Mouse (Mus musculus): ENCODE measurements at regions not wholly inside any gene's neighbourhood (a gene's known extent, or its start where the extent isn't known, plus 50 kb on each side); places are given as distances from the start of the nearest gene placed in this dataset.

GRCm38 (mm10) chr8:109155489-109155888 lies 338.3 kb upstream of the Pmfbp1 start:
- DNase-seq (ENCODE audit: low spot score) = no peak

- no peak for DNase-seq (ENCODE audit: low spot score)
Observed at GRCm38 (mm10) chr8:109156016-109156415, 337.8 kb upstream of the Pmfbp1 start.

GRCm38 (mm10) chr8:109172701-109173100 lies 321.1 kb upstream of the Pmfbp1 start:
- DNase-seq (ENCODE audit: low spot score) = no peak

- DNase-seq (ENCODE audit: low spot score) = peak; percentile 16
Observed at GRCm38 (mm10) chr8:109185558-109186198, 308.1 kb upstream of the Pmfbp1 start.

- DNase-seq (ENCODE audit: low spot score) = no peak
Observed at GRCm38 (mm10) chr8:109187617-109188016, 306.2 kb upstream of the Pmfbp1 start.

- DNase-seq (ENCODE audit: low spot score) = no peak
Observed at GRCm38 (mm10) chr8:109214247-109214646, 279.6 kb upstream of the Pmfbp1 start.

- DNase-seq (ENCODE audit: low spot score) = no peak
Observed at GRCm38 (mm10) chr8:109216318-109216717, 277.5 kb upstream of the Pmfbp1 start.

- no peak for DNase-seq (ENCODE audit: low spot score)
Observed at GRCm38 (mm10) chr8:109217326-109217725, 276.5 kb upstream of the Pmfbp1 start.

GRCm38 (mm10) chr8:109232281-109233234 lies 261.3 kb upstream of the Pmfbp1 start:
- DNase-seq (ENCODE audit: low spot score) = no peak

GRCm38 (mm10) chr8:109245526-109245925 lies 248.3 kb upstream of the Pmfbp1 start:
- no peak for DNase-seq (ENCODE audit: low spot score)

GRCm38 (mm10) chr8:109247875-109248274 lies 246.0 kb upstream of the Pmfbp1 start:
- no peak for DNase-seq (ENCODE audit: low spot score)

GRCm38 (mm10) chr8:109248356-109248755 lies 245.5 kb upstream of the Pmfbp1 start:
- DNase-seq (ENCODE audit: low spot score) = no peak

GRCm38 (mm10) chr8:109249256-109249655 lies 244.6 kb upstream of the Pmfbp1 start:
- no peak for DNase-seq (ENCODE audit: low spot score)

GRCm38 (mm10) chr8:109249691-109250090 lies 244.1 kb upstream of the Pmfbp1 start:
- DNase-seq (ENCODE audit: low spot score) = no peak

GRCm38 (mm10) chr8:109250551-109250950 lies 243.3 kb upstream of the Pmfbp1 start:
- no peak for DNase-seq (ENCODE audit: low spot score)

- no peak for DNase-seq (ENCODE audit: low spot score)
Observed at GRCm38 (mm10) chr8:109251360-109251798, 242.4 kb upstream of the Pmfbp1 start.

- no peak for DNase-seq (ENCODE audit: low spot score)
Observed at GRCm38 (mm10) chr8:109252404-109252803, 241.4 kb upstream of the Pmfbp1 start.

GRCm38 (mm10) chr8:109279129-109279528 lies 214.7 kb upstream of the Pmfbp1 start:
- DNase-seq (ENCODE audit: low spot score) = no peak

GRCm38 (mm10) chr8:109280540-109280939 lies 213.3 kb upstream of the Pmfbp1 start:
- DNase-seq (ENCODE audit: low spot score) = no peak

GRCm38 (mm10) chr8:109281598-109281997 lies 212.2 kb upstream of the Pmfbp1 start:
- no peak for DNase-seq (ENCODE audit: low spot score)

- DNase-seq (ENCODE audit: low spot score) = no peak
Observed at GRCm38 (mm10) chr8:109310670-109311386, 183.0 kb upstream of the Pmfbp1 start.

GRCm38 (mm10) chr8:109311484-109312210 lies 182.2 kb upstream of the Pmfbp1 start:
- DNase-seq (ENCODE audit: low spot score) = no peak

Measured in yolk sac, embryonic 10.5 days (tissue).